Mouse (Mus musculus) megakaryocyte, embryonic 14.5 days (primary cell): ENCODE measurements around the gene Mnd1. TPM values are rescaled to one million over a fixed set of nuclear protein-coding genes. Genes with fewer than 3 reads are reported as not detected.

Experiments
- H3K27me3 ChIP-seq: replicated peaks from 2 replicates; pipeline ENCODE3; 2012; ENCODE audit warnings: inconsistent platforms
- H3K36me3 ChIP-seq: replicated peaks from 2 replicates; pipeline ENCODE3; 2012; ENCODE audit warnings: low read length, inconsistent platforms, mixed read lengths
- H3K4me1 ChIP-seq: 2 replicates; pipeline ENCODE4 v1.6.1; 2012; ENCODE audit warnings: inconsistent platforms
- H3K4me3 ChIP-seq: replicated peaks from 2 replicates; pipeline ENCODE3; 2012; ENCODE audit warnings: moderate library complexity, mild to moderate bottlenecking, inconsistent platforms
- H3K9me3 ChIP-seq: 2 replicates; pipeline ENCODE4 v1.6.1; 2012; ENCODE audit warnings: inconsistent platforms
- FLI1 ChIP-seq: IDR thresholded peaks from 2 replicates; pipeline ENCODE4 v1.6.1; 2012; ENCODE audit warnings: low read length, inconsistent platforms, mixed read lengths
- GATA1 ChIP-seq: IDR thresholded peaks from 3 replicates; pipeline ENCODE4 v1.6.1; 2012; ENCODE audit warnings: mixed read lengths, low read length, inconsistent platforms, borderline replicate concordance
- polyA plus RNA-seq: library from polyadenylated mRNA; stranded (reverse); fragments of >175 nt; gene quantifications from 2 replicates; pipeline ENCODE4 v1.2.3, GENCODE M21; 2012; ENCODE audit warnings: low replicate concordance; ENCODE audit not compliant: insufficient read depth

The Mnd1 gene
- polyA plus RNA-seq, 1 experiment, result 2.8 TPM

- Histone ChIP-seq H3K4me1 (peaks cover 8% of the 10 kb centered on the region), H3K4me3 (no peak overlapping the region), H3K27me3 (peaks cover 7% of the 10 kb centered on the region), H3K36me3 (no peaks in the 10 kb centered on the region), H3K9me3 (0 out of 2 replicates have a peak, but pooled peaks cover under 1% of the 10 kb centered on the region)
- TF ChIP-seq FLI1 (no peak), GATA1 (no peak)
Measured at GRCm38 (mm10) chr3:84165391-84165790, 9.8 kb upstream of the Mnd1 start.

- H3K9me3 ChIP-seq, result no peaks in the 10 kb centered on the region
- peaks cover 12% of the 10 kb centered on the region for H3K4me1 ChIP-seq
- H3K4me3 ChIP-seq, result no peak overlapping the region
- H3K27me3 ChIP-seq, result peaks cover 8% of the 10 kb centered on the region
- H3K36me3 ChIP-seq, result no peaks in the 10 kb centered on the region
- TF ChIP-seq FLI1 (no peak), GATA1 (no peak)
Measured at GRCm38 (mm10) chr3:84157559-84158350, 2.2 kb upstream of the Mnd1 start.

DNA sequence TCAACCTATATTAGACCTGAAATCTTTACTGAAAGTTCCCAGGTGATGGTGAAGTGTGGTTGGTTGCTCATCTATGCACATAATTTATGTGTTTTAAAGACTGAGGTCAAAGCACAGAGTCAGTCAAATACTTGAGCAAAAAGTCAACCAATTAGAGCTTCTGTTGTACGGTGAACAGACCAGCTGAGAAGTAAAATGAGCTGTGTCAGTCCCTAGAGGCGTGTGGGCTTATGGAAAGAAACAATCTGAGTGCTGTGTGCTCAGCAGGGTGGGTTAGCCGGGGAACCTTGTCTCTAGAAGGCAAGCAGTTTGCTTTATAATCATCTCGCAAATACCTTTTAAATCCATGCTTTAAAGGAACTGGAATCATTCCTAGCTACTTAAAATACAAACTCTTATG lies 1.4 kb upstream of the Mnd1 start:
- peaks cover 12% of the 10 kb centered on the region for H3K4me1 ChIP-seq

DNA sequence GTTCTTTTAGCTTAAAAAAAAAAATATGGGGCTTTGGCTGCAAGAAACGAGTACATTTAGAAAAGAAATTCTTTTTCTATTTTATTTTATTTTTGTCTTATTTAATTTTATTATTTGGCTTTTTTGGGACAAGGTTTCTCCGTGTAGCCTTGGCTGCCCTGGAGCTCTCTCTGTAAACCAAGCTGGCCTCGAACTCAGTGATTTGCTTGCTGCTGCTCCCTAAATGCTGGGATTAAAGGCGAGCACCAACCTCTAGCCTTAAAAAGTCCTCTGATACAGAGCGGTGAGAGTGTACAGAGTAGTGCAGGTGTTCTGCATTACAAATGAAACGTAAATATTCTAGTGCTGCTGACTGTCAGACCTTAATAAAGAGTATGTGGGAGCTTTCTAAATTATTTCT lies 519 bp upstream of the Mnd1 start:
- Histone ChIP-seq H3K4me1 (peaks cover 12% of the 10 kb centered on the region), H3K4me3 (peak overlapping the region; percentile 93), H3K27me3 (peaks cover 7% of the 10 kb centered on the region), H3K9me3 (peaks cover 2% of the 10 kb centered on the region), H3K36me3 (no peaks in the 10 kb centered on the region)
- TF ChIP-seq FLI1, result no peak
- no peak for TF ChIP-seq GATA1

More for the DNA sequence above, 1.4 kb upstream of the Mnd1 start:
- TF ChIP-seq GATA1 (no peak), FLI1 (no peak)
- Histone ChIP-seq H3K27me3 (peaks cover 7% of the 10 kb centered on the region), H3K4me3 (no peak overlapping the region), H3K36me3 (no peaks in the 10 kb centered on the region), H3K9me3 (no peaks in the 10 kb centered on the region)

- Histone ChIP-seq H3K27me3 (peaks cover 4% of the 10 kb centered on the region), H3K4me3 (peak overlapping the region; percentile 93), H3K4me1 (peaks cover 12% of the 10 kb centered on the region), H3K9me3 (peaks cover 6% of the 10 kb centered on the region), H3K36me3 (peaks cover 2% of the 10 kb centered on the region)
- TF ChIP-seq GATA1 (no peak), FLI1 (no peak)
Measured at GRCm38 (mm10) chr3:84155146-84155545, 440 bp downstream of the Mnd1 start.

DNA sequence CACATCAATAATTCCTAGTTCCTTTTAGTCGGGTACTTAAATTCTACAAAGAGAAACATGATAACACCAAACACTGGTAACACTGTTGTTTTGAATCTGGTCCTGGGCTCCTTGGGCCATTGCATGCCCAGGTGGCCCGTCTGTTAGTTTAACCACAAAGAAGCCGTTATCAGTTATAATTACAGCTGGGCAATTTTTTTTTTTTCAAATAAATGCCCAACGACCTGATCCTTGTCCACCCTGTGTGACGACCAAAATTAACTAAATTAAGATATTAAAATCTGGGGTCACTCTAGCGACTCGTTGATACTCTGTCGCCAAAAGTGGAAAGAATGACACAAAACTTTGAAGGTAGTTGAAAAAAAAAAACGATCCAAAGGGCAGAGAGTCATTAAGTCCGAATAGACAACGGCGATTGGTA lies 855 bp downstream of the Mnd1 start:
- Histone ChIP-seq H3K9me3 (peaks cover 6% of the 10 kb centered on the region), H3K27me3 (peaks cover 2% of the 10 kb centered on the region), H3K4me1 (peaks cover 12% of the 10 kb centered on the region), H3K36me3 (peaks cover 2% of the 10 kb centered on the region), H3K4me3 (peak overlapping the region; percentile 93)
- no peak for TF ChIP-seq FLI1
- no peak for TF ChIP-seq GATA1

DNA sequence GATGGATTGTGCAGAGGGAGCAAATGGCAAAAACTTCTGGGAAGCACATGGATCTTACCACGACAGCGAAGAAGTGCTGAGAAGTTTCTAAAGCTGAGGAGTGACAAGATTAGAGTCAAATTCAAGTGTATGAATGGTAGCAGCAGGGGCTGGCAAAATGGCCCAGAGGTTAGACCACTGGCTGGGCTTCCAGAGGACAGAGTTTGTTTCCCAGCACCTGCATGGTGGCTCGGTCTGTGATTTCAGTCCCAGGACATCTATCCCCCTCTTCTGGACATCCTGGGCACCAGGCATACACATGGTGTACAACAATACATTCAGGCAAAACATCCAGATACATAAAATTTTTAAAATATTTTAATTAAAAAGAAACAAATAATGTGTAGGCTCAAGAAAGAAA lies 5.8 kb downstream of the Mnd1 start:
- no peak for TF ChIP-seq FLI1
- TF ChIP-seq GATA1, result no peak
- Histone ChIP-seq H3K27me3 (no peaks in the 10 kb centered on the region), H3K4me3 (no peak overlapping the region), H3K4me1 (no peaks in the 10 kb centered on the region), H3K36me3 (peaks cover 2% of the 10 kb centered on the region), H3K9me3 (peaks cover 6% of the 10 kb centered on the region)

DNA sequence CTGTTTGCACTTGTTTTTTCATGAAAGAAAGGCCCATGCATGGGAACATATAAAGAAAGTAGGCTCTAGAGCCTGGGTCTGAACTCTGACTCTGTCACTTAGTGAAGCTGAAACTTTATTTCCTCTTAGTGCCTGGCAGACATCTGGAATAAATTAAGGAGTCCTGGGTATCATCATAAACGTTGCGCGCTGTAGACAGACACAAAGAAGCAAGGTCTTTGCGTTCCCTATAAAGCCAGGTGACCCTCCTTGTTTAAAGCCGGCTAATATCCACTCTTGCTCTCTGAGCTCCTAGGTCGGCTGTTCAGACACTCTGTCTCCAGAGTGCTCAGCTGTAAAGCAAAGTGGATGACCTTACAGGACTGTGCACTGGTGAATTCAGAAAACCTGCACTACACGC lies 14.6 kb downstream of the Mnd1 start:
- Histone ChIP-seq H3K4me1 (no peaks in the 10 kb centered on the region), H3K4me3 (no peak overlapping the region), H3K27me3 (no peaks in the 10 kb centered on the region), H3K9me3 (no peaks in the 10 kb centered on the region), H3K36me3 (no peaks in the 10 kb centered on the region)
- TF ChIP-seq FLI1 (no peak), GATA1 (no peak)

DNA sequence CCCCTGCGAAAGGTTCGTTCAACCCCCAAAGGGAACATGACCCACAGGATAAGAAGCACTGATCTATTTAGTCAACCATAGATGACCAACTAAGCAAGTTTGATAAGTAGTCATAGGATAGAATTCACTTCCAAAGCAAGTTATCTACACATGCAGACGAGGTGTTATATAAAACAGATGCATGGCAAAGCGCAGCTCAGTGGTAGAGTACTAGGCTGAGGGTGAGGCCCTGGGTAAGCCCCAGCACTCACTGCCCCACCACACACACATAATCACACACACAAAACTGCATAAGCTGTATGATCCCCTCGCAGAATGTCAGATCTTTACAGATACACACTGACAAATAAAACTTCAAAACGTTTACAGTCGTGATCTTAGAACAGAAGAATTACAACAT lies 19.1 kb downstream of the Mnd1 start:
- no peaks in the 10 kb centered on the region for H3K27me3 ChIP-seq
- H3K4me1 ChIP-seq, result no peaks in the 10 kb centered on the region; the same call in 1 of the 2 replicates
- peaks cover 4% of the 10 kb centered on the region for H3K36me3 ChIP-seq
- TF ChIP-seq GATA1, result no peak
- TF ChIP-seq FLI1, result no peak
- no peaks in the 10 kb centered on the region for H3K9me3 ChIP-seq
- no peak overlapping the region for H3K4me3 ChIP-seq

DNA sequence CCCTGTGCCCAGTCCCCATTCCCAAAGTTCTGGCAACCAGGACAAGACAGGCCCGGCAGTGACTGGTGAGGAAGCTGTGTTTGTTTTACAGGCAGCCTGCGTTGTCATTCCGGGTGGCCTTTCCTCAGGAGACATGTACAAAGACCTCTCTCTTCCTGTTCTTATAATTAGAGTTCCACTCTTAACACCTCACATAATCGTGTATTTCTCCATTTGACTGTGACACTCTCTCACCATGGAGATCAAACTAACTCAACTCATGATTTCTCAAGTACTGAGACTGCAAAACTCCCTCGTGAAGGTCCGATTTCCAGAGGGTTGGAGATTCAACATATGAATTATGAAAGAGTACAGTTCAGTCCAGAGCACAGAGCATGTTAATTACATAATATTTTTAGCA lies 19.7 kb downstream of the Mnd1 start:
- Histone ChIP-seq H3K27me3 (no peaks in the 10 kb centered on the region), H3K4me3 (no peak overlapping the region), H3K9me3 (no peaks in the 10 kb centered on the region), H3K4me1 (no peaks in the 10 kb centered on the region; the same call in 1 of the 2 replicates), H3K36me3 (peaks cover 4% of the 10 kb centered on the region)
- no peak for TF ChIP-seq FLI1
- TF ChIP-seq GATA1, result no peak
